In genomic region chr1:73820701-73821100, GRCm38 (mm10) we compare ENCODE assay signal across 18 mouse cellular contexts.
DNase-seq lines count a peak whose midpoint lies in the region; ATAC-seq and TF ChIP-seq lines count a peak whose summit lies in the region.
"Had no signal": no experiment of that assay in that cellular context is flagged by ENCODE, and none has a peak within 500 bp of the region (broad histone marks: within the 10 kb centered on the region; RNA-seq: fewer than 3 reads in every experiment).

No protein-coding gene starts in this region.

- H3K27ac ChIP-seq in gastrocnemius, adult 2 months: no peak overlapping the region; the same call in 1 of the 2 replicates
- H3K27ac ChIP-seq in kidney, embryonic 15.5 days: 0 out of 2 replicates have a peak overlapping the region, but pooled peaks have one; percentile 23
- 0 out of 2 replicates have a peak overlapping the region, but pooled peaks have one; percentile 24 for H3K27ac ChIP-seq in midbrain, embryonic 10.5 days (replicated peaks)
- H3K27ac ChIP-seq in midbrain, embryonic 14.5 days (replicated peaks; ENCODE audit: low read depth, low read length): no peak overlapping the region
- H3K27ac ChIP-seq: forebrain, embryonic 12.5 days; layer of hippocampus, adult 2 months; liver, embryonic 14.5 days; lung, embryonic 15.5 days had no signal

- peak; percentile 61 for DNase-seq in gastrocnemius, adult 2 months
- DNase-seq in gastrocnemius, postnatal 36 days: no peak
- DNase-seq in kidney, postnatal 36 days: no peak
- DNase-seq in midbrain, embryonic 10.5 days (ENCODE audit: low spot score): no peak
- no peak for DNase-seq in midbrain, embryonic 14.5 days
- no peak for DNase-seq in spleen, postnatal 4 days (ENCODE audit: low spot score in 2 of 2)
- DNase-seq in layer of hippocampus, adult 8-10 months (ENCODE audit: low spot score in 2 of 2): no peak
- DNase-seq: adrenal gland, postnatal 36 days; cerebellum, adult 18-20 months; cerebellum, postnatal 36 days; kidney, adult 11 months; right cerebral cortex, postnatal 4 days had no signal

- ATAC-seq in kidney, embryonic 15.5 days (replicated peaks; ENCODE audit: low FRiP score): no peak
- no peak for ATAC-seq in midbrain, embryonic 14.5 days (ENCODE audit: low FRiP score, low TSS enrichment)
- ATAC-seq: midbrain, embryonic 16.5 days had no signal

- no peaks in the 10 kb centered on the region for H3K9me3 ChIP-seq in kidney, embryonic 15.5 days (replicated peaks)
- no peaks in the 10 kb centered on the region for H3K9me3 ChIP-seq in midbrain, embryonic 10.5 days (replicated peaks)
- H3K9me3 ChIP-seq in midbrain, embryonic 14.5 days (ENCODE audit: control insufficient read depth, low read length): no peaks in the 10 kb centered on the region
- H3K9me3 ChIP-seq: forebrain, embryonic 12.5 days; lung, embryonic 15.5 days had no signal

- no peak overlapping the region for H3K9ac ChIP-seq in kidney, embryonic 15.5 days
- H3K9ac ChIP-seq in midbrain, embryonic 14.5 days (replicated peaks; ENCODE audit: low read length): no peak overlapping the region
- H3K9ac ChIP-seq: forebrain, embryonic 12.5 days; liver, embryonic 14.5 days; lung, embryonic 15.5 days had no signal

- no peaks in the 10 kb centered on the region for H3K27me3 ChIP-seq in kidney, embryonic 15.5 days
- H3K27me3 ChIP-seq in midbrain, embryonic 10.5 days (ENCODE audit: low read depth, poor library complexity, severe bottlenecking): no peaks in the 10 kb centered on the region
- H3K27me3 ChIP-seq in midbrain, embryonic 14.5 days (ENCODE audit: control insufficient read depth, insufficient read depth, low read length): no peaks in the 10 kb centered on the region
- H3K27me3 ChIP-seq: forebrain, embryonic 12.5 days; lung, embryonic 15.5 days had no signal

- no peak overlapping the region for H3K4me2 ChIP-seq in kidney, embryonic 15.5 days
- no peak overlapping the region for H3K4me2 ChIP-seq in midbrain, embryonic 14.5 days (ENCODE audit: low read length)
- H3K4me2 ChIP-seq: forebrain, embryonic 12.5 days; lung, embryonic 15.5 days had no signal

- H3K4me3 ChIP-seq in gastrocnemius, adult 2 months: no peak overlapping the region
- no peak overlapping the region for H3K4me3 ChIP-seq in kidney, embryonic 15.5 days (replicated peaks)
- no peak overlapping the region for H3K4me3 ChIP-seq in midbrain, embryonic 10.5 days
- H3K4me3 ChIP-seq in midbrain, embryonic 14.5 days (replicated peaks; ENCODE audit: low read depth, low read length): no peak overlapping the region
- H3K4me3 ChIP-seq: forebrain, embryonic 12.5 days; layer of hippocampus, adult 2 months; lung, embryonic 15.5 days had no signal

- no peaks in the 10 kb centered on the region for H3K36me3 ChIP-seq in kidney, embryonic 15.5 days
- no peaks in the 10 kb centered on the region for H3K36me3 ChIP-seq in midbrain, embryonic 10.5 days
- H3K36me3 ChIP-seq in midbrain, embryonic 14.5 days (ENCODE audit: control insufficient read depth, insufficient read depth, low read length): no peaks in the 10 kb centered on the region
- H3K36me3 ChIP-seq: forebrain, embryonic 12.5 days; lung, embryonic 15.5 days had no signal

- peaks cover 24% of the 10 kb centered on the region for H3K4me1 ChIP-seq in kidney, embryonic 15.5 days
- H3K4me1 ChIP-seq in midbrain, embryonic 10.5 days: peaks cover 18% of the 10 kb centered on the region
- H3K4me1 ChIP-seq in midbrain, embryonic 14.5 days (ENCODE audit: control insufficient read depth, insufficient read depth, low read length): 0 out of 2 replicates have a peak, but pooled peaks cover 3% of the 10 kb centered on the region

- TF ChIP-seq CTCF in gastrocnemius, adult 2 months (IDR thresholded peaks at IDR 0.05): no peak

- 48% methylated on average over 7 of the region's 7 CpGs for WGBS in kidney, embryonic 15.5 days
- 84% methylated on average over 7 of the region's 7 CpGs for WGBS in midbrain, embryonic 10.5 days
- WGBS in midbrain, embryonic 14.5 days: 86% methylated on average over 7 of the region's 7 CpGs

- intact Hi-C loops in gastrocnemius, adult 2 months (cut with DNase I): loop anchor here (5.0 to 10.0 kb wide), 2 partner anchors 203 to 456 kb away; no protein-coding TSS in a partner anchor
- intact Hi-C loops in gastrocnemius, postnatal 36 days (cut with DNase I): loop anchor here (5.0 to 10.0 kb wide), 3 partner anchors 206 to 818 kb away; no protein-coding TSS in a partner anchor

Comparison
In these comparisons a context has a peak if more than half of its experiments do, and no peak if none do; other contexts are left out.
1. H3K27ac ChIP-seq: peak in kidney, embryonic 15.5 days (single experiment) and midbrain, embryonic 10.5 days (single experiment); none in gastrocnemius, adult 2 months (single experiment) and midbrain, embryonic 14.5 days (single experiment).